Mouse (Mus musculus) left cerebral cortex, postnatal 14 days (tissue): ENCODE measurements around the gene Slc37a3. TPM values are rescaled to one million over a fixed set of nuclear protein-coding genes. Genes with fewer than 3 reads are reported as not detected.
"Not testable (repeated sequence)": the region's sequence is repeated elsewhere in the genome, so short reads cannot be mapped to it uniquely, and the experiment has no call there.

Experiments
- DNase-seq, 2 experiments: peaks; one replicate each; pipeline ENCODE4 v3.0.0; 2021 to 2022; ENCODE audit warnings: low spot score in 2 of 2, mixed read lengths in 1 of 2
- intact Hi-C: fragments of 180-260 bp; cut with DNase I; formaldehyde crosslinking; loops from one replicate; pipeline ENCODE4 v1.15.1; 2025
- long read RNA-seq, 2 experiments: library from polyadenylated mRNA; stranded (forward); transcript quantifications; one replicate each; pipeline ENCODE4 v2.0.0; 2021
- total RNA-seq, 2 experiments: library from RNA; stranded (reverse); gene quantifications; 2 replicates each; pipeline ENCODE4 v1.2.3; 2021

The Slc37a3 gene
- 10 to 100 TPM; 64.9 to 80.9 TPM for total RNA-seq
- long read RNA-seq, experiment 1, full-length matches to known transcripts: 50 of 86 reads
- long read RNA-seq, experiment 1, partial matches to known transcripts: 13 of 86 reads
- long read RNA-seq, experiment 1, other reads (novel, unspliced or antisense): 23 of 86 reads
- long read RNA-seq, experiment 2, full-length matches to known transcripts: 46 of 74 reads
- long read RNA-seq, experiment 2, partial matches to known transcripts: 3 of 74 reads
- long read RNA-seq, experiment 2, other reads (novel, unspliced or antisense): 25 of 74 reads

DNA sequence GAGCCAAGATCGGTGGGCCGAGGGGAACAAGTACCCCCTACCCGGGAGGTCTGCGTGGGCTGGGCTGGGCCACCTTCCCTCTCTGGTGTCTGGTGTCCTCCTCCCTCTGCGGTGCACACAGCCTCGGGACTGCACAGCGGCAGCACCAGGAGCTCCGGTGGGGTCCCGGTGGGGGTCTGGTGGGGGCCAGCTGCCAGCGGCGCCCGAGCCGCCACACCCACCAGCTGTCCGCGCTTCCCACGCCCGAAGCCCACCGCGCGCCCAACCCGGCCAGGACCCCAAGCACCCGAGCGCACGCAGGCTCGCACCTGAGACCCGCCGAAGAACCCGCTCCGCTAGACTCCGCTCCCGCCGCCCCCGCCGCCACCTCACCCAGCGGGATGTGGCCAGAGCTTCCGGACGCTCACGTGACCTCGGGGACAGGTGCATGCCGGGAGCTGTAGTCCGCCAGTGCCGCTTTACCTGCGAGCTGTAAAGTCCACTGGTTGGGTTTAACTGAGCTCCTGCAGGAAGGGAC is at the start of gene Slc37a3:
Slc37a3 (minus strand) TSS at position 365 of the 517 bp plus-strand sequence.
- intact Hi-C loops: no loop called here
- DNase-seq: peak; percentile 81 to 87

DNA sequence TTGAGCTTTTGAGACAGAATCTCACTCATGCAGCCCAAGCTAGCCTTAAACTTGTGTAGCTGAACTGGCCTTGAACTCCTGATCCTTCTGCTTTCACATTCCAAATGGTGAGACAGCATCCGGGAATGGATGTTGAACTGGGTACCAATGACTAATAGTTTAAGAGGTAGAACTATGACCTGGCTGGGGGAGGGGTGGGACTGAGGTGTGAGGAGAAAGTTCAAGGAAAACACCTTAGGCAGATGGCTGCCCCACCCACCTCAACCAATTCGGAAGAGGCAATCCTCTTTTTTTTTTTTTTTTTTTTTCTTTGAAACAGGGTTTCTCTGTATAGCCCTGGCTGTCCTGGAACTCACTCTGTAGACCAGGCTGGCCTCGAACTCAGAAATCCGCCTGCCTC is 49.2 kb upstream of the Slc37a3 start:
- DNase-seq: no peak

DNA sequence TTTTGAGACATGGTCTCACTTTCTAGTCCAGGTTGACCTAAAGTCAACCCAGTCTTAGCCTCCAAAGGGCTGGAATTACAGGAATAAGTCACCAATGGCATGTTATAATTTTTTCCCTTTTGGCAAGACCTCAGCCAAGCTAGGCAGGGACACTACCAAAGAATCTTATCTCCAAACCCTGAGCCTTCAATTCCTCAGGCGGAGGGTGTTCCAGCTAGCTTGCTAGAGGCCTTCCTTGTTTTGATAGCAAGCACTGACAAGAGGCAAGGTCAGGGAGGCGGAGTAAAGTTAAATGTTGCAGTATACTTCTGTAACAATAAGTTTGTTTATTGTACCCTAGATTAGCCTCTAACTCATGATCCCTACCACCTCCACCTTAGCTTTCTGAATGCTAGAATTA is 47.7 kb upstream of the Slc37a3 start:
- intact Hi-C loops: no loop called here
- DNase-seq: no peak

More for the DNA sequence above, 49.2 kb upstream of the Slc37a3 start:
- intact Hi-C loops: no loop called here

DNA sequence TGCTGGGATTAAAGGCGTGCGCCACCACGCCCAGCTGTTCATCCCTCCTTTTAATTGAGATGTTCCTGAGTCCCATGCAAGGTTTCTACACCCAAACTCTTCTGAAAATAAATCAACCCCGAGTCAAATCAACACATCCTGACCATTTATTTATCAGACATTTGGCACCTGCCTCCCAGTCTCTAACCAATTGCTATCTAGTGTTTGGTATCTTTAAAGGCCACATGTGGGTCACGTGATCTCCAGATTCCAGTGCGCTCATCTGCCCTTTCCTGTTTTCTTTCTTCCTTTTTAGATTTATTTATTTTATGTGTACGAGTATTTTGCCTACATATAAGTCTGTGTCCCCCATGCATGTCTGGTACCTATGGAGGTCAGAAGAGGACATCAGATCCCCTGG is 46.2 kb upstream of the Slc37a3 start:
- DNase-seq: no peak
- intact Hi-C loops: no loop called here

DNA sequence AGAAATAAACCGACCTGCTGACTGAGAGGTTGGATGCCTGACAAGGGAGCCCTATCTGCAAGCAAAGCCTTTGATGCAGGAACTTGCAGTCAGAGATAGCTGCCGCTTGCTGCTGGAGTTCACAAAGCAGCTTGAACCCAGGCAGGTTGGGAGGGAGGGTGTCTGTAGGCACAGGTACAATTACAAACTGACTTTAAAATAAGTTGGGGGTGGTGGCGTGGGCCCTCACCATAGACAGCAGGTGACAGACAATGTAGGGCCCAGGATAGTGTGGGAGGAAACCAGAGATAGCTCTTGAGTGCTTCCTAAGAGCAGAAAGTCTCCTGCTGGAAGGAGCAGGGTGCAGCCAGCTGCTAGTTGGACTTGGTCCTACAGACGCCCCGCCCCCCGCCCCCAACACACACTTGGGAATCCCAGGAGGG is 45.7 kb upstream of the Slc37a3 start:
- intact Hi-C loops: no loop called here
- peak in 1 of 2 experiments; percentile 32 for DNase-seq

DNA sequence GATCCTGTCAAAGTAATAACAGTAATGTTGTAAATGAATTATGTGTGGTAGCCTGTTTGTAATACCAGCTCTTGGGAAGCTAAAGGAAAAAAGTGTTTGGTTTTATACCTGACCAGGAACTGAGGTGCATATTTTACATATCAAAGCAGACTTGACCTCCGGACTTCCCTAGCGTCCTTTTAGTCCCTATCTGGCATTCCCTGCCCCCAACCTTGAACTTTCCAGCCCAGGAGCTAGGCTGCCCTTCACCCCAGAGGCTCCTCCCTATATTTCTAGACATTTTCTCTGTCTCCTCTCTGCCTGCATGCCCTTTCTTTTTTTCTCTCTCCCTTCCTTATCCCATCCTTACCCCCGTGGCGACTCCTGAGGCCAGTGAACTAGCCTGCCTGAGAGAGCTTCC is 43.4 kb upstream of the Slc37a3 start:
- intact Hi-C loops: no loop called here
- DNase-seq: no peak

DNA sequence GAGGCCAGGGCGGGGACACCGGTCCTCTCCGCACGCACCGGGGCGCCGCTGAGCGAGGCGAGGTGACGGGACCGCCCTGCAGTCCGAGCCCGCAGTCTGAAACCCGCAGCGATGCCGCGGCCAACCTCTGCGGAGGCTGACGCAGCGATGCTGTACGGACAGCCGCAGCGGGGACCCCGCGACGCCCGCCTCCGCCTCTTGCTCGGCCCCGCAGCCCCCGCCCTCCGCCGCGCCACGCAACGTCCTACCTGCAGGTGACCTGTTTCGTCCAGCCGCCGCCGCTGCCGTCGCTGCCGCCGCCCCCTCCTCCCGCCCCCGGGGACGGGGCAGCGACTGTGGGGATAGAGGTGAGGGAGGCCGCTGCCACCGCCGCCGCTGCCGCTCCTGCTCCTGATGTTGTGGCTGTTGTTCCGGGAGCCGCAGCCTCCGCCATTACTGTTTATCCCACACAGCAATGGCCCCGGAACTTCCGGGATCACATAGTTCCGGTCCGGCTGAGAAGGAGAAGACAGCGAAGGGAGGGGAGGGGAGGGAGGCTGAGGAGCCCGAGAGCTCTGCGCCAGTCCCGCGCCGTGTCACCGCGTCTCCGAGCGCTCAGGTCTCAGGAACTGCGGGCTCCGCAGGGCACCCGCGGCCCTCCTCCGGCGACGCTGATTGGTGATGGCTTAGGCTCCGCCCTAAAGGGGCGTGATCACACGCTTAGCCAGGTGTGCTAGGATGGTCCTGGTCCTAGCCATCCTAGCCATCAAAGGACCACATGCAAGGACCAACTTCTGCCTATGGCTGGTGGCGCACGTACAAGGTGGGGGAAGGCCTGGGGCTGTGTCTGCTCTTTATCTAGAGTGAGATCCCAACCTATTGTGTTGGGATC is 42.6 kb upstream of the Slc37a3 start, which contains the start of gene Mkrn1:
Mkrn1 (minus strand) TSS at position 612 of the 871 bp plus-strand sequence.
- intact Hi-C loops: no loop called here
- peak; percentile 83 to 84 for DNase-seq

DNA sequence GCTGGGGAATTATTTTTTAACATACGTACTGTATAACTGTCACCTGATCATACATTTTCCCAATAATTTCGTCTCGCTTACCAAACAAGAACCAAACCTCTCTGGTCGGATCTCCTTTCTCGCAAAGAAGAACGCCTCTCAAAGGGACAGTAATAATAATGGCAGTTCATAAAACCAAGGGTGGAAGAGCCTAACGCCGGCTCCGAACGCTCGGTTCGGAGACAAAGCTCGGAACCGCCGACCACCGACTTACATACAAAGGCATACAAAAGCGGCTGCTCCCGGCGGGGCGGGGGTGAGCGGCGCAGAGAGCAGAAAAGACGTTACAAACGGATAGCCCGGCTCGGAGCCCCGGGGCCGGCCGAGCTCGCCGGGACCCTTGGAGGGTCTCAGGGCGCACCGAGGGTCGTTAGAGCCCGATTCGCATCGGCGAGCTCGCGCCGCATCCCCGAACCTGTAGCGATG is 41.9 kb upstream of the Slc37a3 start:
- intact Hi-C loops: no loop called here
- peak in 1 of 2 experiments; percentile 47 for DNase-seq

DNA sequence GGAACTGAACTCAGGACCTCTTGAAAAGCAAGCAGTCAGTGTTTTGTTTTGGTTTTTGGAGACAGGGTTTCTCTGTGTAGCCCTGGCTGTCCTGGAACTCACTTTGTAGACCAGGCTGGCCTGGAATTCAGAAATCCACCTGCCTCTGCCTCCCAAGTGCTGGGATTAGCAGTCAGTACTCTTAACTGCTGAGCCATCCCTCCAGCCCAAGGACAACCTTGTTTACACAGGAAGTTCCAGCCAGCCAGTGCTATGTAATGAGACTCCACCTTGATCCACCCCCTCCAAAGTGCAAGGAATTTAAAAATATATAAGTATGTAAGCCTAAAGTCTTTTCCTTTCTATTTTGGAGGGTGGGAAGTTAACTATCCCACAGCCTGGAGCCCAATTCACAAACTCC is 39.2 kb upstream of the Slc37a3 start:
- intact Hi-C loops, DNase-seq: not testable (repeated sequence)

DNA sequence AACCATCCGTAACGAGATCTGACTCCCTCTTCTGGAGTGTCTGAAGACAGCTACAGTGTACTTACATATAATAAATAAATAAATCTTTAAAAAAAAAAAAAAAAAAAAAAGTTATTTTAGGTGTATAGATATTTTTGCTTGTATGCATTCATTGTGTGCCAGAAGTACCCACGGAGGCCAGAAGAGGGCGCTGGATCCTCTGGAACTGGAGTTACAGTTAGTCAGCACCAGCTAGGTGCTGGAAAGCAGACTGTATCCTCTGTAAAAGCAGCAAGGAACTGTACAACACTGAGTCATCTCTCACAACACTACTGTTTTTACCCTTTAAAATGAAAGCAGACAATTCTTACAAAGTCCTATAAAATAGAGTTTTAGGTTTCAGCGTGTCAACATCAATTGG is 38.3 kb upstream of the Slc37a3 start:
- intact Hi-C loops: no loop called here

DNA sequence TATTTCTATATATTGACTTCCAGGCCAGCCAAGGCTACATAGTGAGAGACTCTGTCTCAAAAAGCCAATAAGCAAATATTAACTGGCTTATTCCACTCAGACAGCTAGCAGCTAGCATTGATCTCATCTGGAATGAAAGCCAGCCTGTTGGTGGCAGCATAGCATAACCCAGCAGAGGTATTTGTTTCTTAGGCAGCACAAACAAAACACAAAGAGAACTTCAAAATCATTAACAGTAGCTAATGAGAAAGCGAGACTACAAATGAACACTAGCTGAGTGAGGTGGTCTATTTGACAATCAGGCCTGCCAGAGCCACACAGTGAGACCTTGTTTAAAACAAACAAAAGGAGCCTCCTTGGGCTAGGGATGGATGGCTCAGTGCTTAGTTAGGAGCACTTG is 36.6 kb upstream of the Slc37a3 start:
- intact Hi-C loops: no loop called here
- DNase-seq: peak in 1 of 2 experiments; percentile 23

More for the DNA sequence above, 38.3 kb upstream of the Slc37a3 start:
- peak; percentile 80 to 91 for DNase-seq

DNA sequence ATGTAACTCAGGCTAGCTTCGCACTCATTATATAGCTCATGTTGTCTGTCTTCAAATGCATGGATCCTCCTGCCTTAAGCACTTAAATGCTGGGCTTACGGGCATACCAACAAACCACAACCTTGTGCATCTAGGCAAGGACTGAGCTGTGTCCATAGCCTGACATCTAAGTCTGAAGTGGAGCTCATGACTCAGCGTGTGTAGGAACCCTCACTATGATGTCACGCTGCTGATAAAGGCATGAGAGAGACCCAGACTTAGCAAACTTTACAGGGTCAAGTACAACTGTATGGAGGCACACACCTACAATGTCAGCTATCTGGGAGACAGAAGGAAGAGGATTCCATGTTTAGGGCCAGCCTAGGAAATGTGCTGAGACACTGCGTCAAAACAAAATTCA is 29.0 kb upstream of the Slc37a3 start:
- DNase-seq: no peak
- intact Hi-C loops: no loop called here

DNA sequence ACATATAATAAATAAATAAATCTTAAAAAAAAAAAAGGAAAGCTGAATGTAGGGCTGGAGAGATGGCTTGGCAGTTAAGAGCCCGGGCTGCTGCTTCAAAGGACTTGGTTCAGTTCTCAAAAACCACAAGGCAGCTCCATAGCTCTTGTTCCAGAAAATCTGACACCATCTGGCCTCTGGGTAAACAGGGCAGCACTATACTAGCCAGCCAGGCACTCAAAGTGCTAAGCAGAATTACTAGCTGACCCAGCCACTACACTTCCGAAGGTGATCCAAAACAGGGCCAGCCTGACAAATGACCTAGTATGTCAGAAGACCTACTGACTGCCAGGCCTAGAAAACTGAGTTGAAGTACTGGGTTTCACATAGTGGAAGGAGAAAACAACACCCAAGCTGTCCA is 25.7 kb upstream of the Slc37a3 start:
- intact Hi-C loops: no loop called here
- DNase-seq: no peak

DNA sequence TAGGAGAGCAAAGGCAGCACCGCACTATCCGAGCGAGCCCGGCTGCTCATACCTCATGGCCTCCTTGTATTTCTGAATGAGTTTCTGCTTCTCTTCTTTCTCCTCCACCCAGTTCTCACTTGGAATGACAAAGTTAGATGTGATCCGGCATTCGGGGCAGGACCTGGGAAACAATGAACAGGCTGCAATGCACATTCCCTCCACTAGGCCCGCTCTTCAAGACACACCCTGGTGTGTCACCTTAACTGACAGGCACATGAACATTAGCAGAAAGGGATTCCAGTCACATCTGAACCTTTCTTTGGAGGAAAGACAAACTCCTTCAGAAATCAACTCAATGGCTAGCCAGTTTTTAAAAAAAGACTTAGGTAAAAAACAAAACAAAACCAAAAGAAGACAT is 22.9 kb upstream of the Slc37a3 start:
- DNase-seq: no peak
- intact Hi-C loops: no loop called here

DNA sequence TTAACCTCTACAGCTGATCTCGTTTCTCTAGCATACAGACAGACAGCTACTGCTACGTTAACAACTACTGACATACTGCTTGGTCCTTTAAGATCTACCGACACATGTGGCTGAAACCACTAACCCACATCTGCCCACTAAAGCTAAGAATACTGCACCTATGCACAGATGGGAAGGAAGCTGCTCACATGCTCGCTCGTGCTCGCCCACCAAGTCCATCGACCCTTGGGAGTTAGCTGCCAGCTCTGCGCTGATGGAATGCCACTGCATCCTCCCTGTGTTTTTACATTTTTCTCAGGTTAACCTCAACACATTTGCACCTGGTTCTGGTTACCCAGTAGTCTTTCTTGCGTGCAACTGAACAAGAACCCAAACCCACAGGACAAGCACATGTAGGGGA is 20.9 kb upstream of the Slc37a3 start:
- intact Hi-C loops: no loop called here
- DNase-seq: no peak

DNA sequence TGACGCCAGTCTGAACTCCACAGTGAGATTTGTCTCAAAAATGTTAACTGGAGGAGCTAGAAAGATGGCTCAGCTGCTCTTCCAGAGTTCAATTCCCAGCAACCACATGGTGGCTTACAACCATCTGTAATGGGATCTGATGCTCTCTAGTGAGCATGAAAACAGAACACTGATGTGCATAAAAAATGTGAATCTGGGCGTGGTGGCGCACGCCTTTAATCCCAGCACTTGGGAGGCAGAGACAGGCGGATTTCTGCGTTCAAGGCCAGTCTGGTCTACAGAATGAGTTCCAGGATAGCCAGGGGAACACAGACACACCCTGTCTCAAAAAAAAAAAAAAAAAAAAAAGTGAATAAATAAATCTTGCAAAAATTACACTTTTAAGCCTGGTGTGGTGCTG is 19.6 kb upstream of the Slc37a3 start:
- intact Hi-C loops: no loop called here
- DNase-seq: no peak

DNA sequence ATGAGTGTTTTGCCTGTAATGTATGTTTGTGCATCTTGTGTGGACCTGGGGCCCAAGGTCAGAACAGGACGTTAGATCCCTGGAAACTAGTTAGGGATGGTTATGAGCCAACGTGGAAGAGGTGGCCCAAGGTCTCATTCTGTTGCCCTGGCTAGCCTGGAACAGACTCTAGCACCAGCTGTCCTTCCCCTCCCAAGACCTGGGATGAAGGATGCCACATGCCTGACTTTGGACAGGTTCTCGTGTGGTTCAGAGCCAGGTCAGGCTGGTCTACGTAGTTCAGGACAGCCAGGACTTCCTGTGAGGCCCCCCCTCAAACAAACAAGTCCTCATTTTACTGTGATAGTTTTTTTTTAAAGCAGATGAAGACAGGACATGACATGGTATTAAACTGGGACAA is 18.4 kb upstream of the Slc37a3 start:
- DNase-seq: no peak
- intact Hi-C loops: no loop called here

DNA sequence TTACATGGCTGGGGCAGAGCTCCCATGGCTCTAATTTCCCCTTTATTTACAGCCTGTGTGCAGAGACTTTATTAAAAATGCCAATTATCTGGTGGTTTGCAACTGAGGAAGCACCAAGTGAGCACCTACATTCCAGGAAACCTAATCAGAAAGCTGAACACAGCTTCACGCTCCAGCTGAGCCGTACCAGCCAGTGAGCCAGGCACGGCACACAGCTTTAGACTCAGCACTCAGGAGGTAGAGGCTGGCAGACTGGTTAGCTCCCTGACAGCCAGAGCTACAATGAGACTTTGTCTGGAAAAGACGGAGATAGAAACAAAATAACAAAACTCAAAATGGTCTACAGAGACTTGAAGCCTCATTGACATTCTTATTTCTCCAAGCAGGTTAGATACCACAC is 18.0 kb upstream of the Slc37a3 start:
- DNase-seq: no peak
- intact Hi-C loops: no loop called here

DNA sequence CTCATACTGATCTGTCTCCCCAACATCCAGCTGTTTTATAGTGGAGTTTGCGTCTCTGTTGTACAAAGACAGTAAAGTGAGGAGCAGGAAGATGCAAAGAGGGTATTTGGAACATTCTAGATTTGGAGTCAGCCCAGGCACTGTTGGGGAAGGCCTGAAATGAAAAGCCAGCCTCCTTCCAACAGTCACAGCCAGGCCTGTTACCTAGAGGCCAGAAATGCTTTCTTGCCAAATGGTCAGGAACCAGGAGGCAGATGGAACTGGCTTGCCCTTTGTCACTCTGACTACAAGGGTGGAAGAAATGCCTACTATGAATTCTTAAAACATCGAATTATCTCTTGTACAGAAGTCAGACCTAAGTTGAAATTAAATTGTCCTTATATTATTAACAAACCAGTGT is 12.5 kb upstream of the Slc37a3 start:
- no peak for DNase-seq
- intact Hi-C loops: no loop called here

DNA sequence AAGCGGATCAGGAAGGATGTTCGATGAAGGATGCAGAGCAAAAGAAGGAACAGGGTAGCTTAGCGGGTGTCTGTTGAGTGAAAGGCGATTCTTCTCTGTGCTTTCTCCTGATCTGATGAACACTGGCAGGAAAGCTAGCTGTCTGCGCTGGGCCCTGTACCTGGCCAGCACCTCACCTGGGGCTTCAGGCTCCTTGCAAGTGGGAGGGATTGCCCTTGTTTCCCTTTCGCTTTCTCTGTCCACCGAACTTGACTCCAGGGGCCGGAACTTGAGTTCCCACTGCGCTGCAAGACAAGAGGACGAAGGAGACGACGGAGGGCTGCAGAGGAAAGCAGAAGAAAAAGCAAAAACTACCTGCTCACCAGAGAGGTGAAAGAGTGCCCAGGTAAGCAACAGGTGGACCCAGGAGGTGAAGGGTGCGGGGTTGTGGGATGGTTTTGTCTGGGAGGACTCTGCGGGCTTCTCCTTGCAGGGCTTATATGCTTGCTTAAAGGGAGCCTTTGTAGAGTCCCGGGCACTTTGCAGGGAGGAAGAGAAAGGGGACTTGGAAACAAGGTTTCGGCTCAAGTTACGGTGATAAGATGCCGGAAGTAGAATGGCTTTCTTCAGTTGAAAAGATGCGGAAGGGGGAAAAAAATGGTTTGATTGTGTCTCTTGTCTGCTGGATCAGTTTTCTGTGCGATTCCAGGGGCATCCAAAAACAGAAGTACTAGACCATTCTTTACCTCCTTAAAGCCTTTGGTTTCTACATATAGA is 3.8 kb upstream of the Slc37a3 start, which contains the start of gene Rab19:
Rab19 (plus strand) TSS at position 51 of the 756 bp plus-strand sequence.
- intact Hi-C loops: no loop called here
- no peak for DNase-seq
